Mouse (Mus musculus) embryonic facial prominence, embryonic 15.5 days (tissue): ENCODE data around the gene Polr2j. TPM values are rescaled to one million over a fixed set of nuclear protein-coding genes. Genes with fewer than 3 reads are reported as not detected.
A peak's percentile ranks its signal among the peaks of the same experiment; 100 is the strongest.

Experiments
- ATAC-seq: fragments of 200-750 bp; cut with Nextera tagmentation; 2 replicates; pipeline ENCODE4 v1.8.0; 2017; ENCODE audit warnings: low read depth, moderate TSS enrichment; ENCODE audit not compliant: insufficient number of reproducible peaks, low FRiP score, low TSS enrichment
- H3K27ac ChIP-seq: fragments of 300-500 bp; sonication (generic); replicated peaks from 2 replicates; pipeline ENCODE4 v1.5.1; 2015; ENCODE audit warnings: mild to moderate bottlenecking, inconsistent platforms
- H3K27me3 ChIP-seq: fragments of 300-500 bp; sonication (generic); 2 replicates; pipeline ENCODE4 v1.6.1; 2015; ENCODE audit warnings: inconsistent platforms
- H3K36me3 ChIP-seq: fragments of 300-500 bp; sonication (generic); 2 replicates; pipeline ENCODE4 v1.6.1; 2015; ENCODE audit warnings: mild to moderate bottlenecking, inconsistent platforms
- H3K4me1 ChIP-seq: fragments of 300-500 bp; sonication (generic); 2 replicates; pipeline ENCODE4 v1.6.1; 2015; ENCODE audit warnings: inconsistent platforms
- H3K4me2 ChIP-seq: fragments of 300-500 bp; sonication (generic); replicated peaks from 2 replicates; pipeline ENCODE4 v1.6.1; 2015; ENCODE audit warnings: mild to moderate bottlenecking, inconsistent platforms
- H3K4me3 ChIP-seq: fragments of 300-500 bp; sonication (generic); replicated peaks from 2 replicates; pipeline ENCODE4 v1.5.1; 2015; ENCODE audit warnings: mild to moderate bottlenecking, inconsistent platforms
- H3K9ac ChIP-seq: fragments of 300-500 bp; sonication (generic); 2 replicates; pipeline ENCODE4 v1.6.1; 2015; ENCODE audit warnings: inconsistent platforms
- H3K9me3 ChIP-seq: fragments of 300-500 bp; sonication (generic); replicated peaks from 2 replicates; pipeline ENCODE4 v1.6.1; 2016; ENCODE audit warnings: inconsistent platforms
- WGBS: fragments of 180-500 bp; shearing (Covaris S2); methylation state at CpG from one replicate; pipeline ENCODE4 v1.1.7; 2015; 5-methylcytosine and 5-hydroxymethylcytosine counted together
- polyA plus RNA-seq: library from polyadenylated mRNA; unstranded; fragments of >200 nt; fragmentation: Nextera tagmentation; extraction: Ambion mirVana; gene quantifications from 2 replicates; pipeline ENCODE4 v1.2.1, GENCODE M21; 2015

Gene Polr2j
- 205 and 222 TPM in 2 replicates for polyA plus RNA-seq

DNA sequence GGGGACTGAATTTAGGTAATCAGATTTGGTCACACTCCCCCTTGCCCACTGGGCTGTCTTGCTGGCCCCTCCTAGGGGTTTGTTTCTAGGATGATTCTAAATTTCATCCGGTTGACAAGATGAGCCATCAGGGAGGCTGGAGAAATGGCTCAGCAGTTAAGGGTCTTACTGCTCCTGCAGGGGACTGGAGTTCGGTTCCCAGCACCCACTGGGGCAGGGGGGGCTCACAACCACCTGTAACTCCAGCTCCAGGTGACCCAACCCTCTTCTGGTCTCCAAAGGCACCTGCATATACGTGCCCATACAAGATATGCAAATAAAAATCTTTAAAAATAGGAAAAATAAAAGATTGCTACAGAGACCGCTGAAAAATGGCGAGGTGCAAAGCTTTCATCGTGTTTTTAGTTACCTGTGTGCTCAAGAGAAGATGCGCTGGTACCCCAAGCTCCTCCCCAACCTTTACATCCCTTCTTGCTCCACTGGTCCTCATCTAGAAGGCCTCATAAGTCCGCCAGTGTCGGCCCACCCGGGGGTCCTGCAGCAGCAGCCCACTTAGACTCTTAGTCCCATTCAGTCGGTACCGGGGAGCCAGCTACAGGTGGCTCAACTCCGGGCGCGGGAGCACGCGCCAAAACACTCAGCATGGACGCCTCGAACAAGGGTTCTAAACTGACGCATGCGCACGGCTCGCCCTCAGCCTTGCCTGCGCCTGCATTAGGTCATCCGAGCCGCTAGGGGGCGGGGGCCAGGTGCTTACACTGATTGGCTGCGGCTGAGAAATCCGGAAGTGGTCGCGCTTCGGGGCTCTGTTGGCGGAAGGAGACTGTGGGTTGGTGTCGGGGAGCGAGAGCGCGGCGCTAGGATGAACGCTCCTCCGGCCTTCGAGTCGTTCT is at the start of gene Polr2j:
Gene Polr2j (plus strand): TSS at position 741 of the 893 bp plus-strand sequence.
- H3K36me3 ChIP-seq = peaks cover 23% of the 10 kb centered on the region
- no peaks in the 10 kb centered on the region for H3K9me3 ChIP-seq
- no peaks in the 10 kb centered on the region for H3K27me3 ChIP-seq
- H3K9ac ChIP-seq = peak within 1 kb of the TSS; percentile 91
- H3K27ac ChIP-seq = peak within 1 kb of the TSS; percentile 72; the same call in 1 of the 2 replicates
- peak within 1 kb of the TSS; percentile 85 for H3K4me2 ChIP-seq
- H3K4me1 ChIP-seq = peaks cover 22% of the 10 kb centered on the region
- WGBS = 3% methylated on average over 42 of the region's 42 CpGs
- H3K4me3 ChIP-seq = peak within 1 kb of the TSS; percentile 90
- peak; percentile 93 for ATAC-seq

DNA sequence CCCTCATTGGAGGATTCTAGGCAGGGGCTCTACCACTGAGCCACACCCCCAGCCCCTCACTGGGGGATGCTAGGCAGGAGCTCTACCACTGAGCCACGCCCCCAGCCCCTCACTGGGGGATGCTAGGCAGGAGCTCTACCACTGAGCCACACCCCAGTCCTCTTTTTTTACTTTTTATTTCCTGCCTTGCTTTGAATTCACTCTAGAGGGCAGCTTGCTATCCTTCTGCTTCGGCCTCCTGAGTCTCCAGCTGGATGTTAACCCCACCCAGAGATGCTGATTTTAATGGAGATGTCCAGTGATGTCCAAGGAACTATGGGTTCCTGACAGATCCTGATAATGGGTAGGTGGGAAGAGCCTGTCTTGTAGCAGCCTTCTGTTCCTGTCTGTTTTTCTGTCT is 47.0 kb upstream of the Polr2j start:
- Histone ChIP-seq H3K9ac (no peak overlapping the region), H3K36me3 (no peaks in the 10 kb centered on the region), H3K4me3 (no peak overlapping the region), H3K27ac (no peak overlapping the region), H3K27me3 (no peaks in the 10 kb centered on the region), H3K9me3 (no peaks in the 10 kb centered on the region), H3K4me2 (no peak overlapping the region), H3K4me1 (peaks cover 4% of the 10 kb centered on the region; the same call in 1 of the 2 replicates)
- no peak for ATAC-seq
- WGBS = 45% methylated on average over 2 of the region's 2 CpGs

DNA sequence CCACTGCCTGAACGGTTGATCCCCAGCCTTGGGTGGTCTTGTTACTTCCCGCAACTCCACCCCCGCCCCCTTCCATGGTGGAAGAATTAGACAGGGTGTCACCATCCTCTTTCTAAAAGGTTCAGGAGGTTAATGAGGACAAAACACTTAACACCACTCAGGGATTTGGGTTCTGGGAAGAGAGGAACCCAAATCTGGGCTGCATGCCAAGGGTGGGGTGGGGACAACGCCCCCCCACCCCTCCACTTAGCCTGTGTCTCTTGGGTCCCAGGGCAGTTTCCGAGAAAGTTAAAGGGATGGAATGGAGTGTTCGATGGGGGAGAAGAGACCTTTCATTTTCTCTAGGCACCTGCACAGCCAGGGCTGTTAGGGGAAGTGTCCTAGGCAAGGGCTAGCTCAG is 43.4 kb upstream of the Polr2j start:
- H3K4me2 ChIP-seq = no peak overlapping the region
- no peak overlapping the region for H3K4me3 ChIP-seq
- H3K4me1 ChIP-seq = peaks cover 17% of the 10 kb centered on the region
- no peaks in the 10 kb centered on the region for H3K27me3 ChIP-seq
- no peak overlapping the region for H3K9ac ChIP-seq
- WGBS = 55% methylated on average over 6 of the region's 6 CpGs
- H3K9me3 ChIP-seq = no peaks in the 10 kb centered on the region
- no peaks in the 10 kb centered on the region for H3K36me3 ChIP-seq
- no peak for ATAC-seq
- H3K27ac ChIP-seq = no peak overlapping the region

DNA sequence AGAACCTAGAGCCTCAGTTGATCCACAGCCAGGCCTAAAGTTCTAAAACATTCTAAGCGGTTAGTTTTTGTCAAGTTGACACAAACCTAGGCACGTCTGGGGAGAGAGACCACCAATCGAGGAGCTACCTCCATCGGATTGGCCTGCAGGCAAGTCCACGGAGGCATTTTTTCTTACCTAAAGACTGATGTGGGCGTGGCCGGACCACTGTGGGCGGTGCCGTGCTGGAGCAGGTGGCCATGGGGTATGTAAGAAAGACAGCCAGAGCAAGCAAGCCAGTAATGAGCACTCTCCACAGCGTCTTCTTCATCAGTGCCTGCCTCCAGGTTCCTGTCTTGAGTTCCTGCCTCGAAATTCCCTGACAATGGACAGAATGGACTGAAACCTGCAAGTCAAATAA is 42.9 kb upstream of the Polr2j start:
- Histone ChIP-seq H3K4me2 (no peak overlapping the region), H3K27me3 (no peaks in the 10 kb centered on the region), H3K9me3 (no peaks in the 10 kb centered on the region), H3K4me3 (no peak overlapping the region), H3K9ac (no peak overlapping the region), H3K4me1 (peaks cover 17% of the 10 kb centered on the region), H3K36me3 (no peaks in the 10 kb centered on the region), H3K27ac (no peak overlapping the region)
- 0 out of 2 replicates have a peak, but pooled peaks have one; percentile 17 for ATAC-seq
- 68% methylated on average over 11 of the region's 11 CpGs for WGBS

DNA sequence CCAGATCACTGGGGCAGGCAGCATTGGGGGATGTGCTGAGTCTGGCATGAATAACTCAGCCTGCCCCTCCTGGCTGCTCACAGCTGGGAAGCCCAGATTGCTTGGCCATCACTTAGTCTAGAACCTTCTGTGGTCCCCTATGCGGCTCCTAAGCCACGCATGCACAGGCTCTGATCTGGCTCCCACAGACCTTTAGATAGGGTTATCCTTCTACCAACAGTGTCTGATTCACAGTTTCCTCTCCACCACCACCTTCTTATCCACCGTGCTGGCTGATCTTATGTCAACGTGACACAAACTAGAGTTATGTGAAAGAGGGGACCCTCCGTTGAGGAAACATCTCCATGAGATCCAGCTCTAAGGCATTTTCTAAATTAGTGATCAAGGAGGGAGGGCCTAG is 41.4 kb upstream of the Polr2j start:
- Histone ChIP-seq H3K9me3 (no peaks in the 10 kb centered on the region), H3K27me3 (no peaks in the 10 kb centered on the region), H3K4me3 (no peak overlapping the region), H3K36me3 (no peaks in the 10 kb centered on the region), H3K4me2 (no peak overlapping the region), H3K27ac (no peak overlapping the region), H3K4me1 (peaks cover 17% of the 10 kb centered on the region), H3K9ac (no peak overlapping the region)
- 92% methylated on average over 5 of the region's 5 CpGs for WGBS
- no peak for ATAC-seq

DNA sequence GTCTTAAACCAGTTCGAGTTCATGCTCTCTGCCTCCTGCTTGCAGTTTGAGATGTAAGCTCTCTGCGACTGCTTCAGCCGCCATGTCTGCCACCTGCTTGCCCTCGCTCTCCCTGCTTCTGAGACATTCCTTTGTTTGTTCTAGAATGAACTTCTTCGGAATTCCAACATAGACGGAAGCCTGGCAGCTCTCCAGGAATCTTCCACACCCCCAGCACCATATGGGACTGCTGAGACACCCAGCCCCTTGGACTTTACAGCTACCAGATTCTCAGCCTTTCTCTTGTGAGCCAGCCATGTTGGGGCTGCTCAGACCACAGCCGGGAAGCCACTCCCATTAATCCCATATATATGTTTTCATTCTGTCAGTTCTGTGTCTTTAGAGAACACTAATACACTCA is 40.1 kb upstream of the Polr2j start:
- Histone ChIP-seq H3K4me3 (no peak overlapping the region), H3K27me3 (no peaks in the 10 kb centered on the region), H3K4me2 (no peak overlapping the region), H3K9me3 (no peaks in the 10 kb centered on the region), H3K9ac (no peak overlapping the region), H3K36me3 (no peaks in the 10 kb centered on the region), H3K27ac (no peak overlapping the region), H3K4me1 (peaks cover 17% of the 10 kb centered on the region)
- ATAC-seq = no peak
- 20% methylated on average over 7 of the region's 7 CpGs for WGBS

DNA sequence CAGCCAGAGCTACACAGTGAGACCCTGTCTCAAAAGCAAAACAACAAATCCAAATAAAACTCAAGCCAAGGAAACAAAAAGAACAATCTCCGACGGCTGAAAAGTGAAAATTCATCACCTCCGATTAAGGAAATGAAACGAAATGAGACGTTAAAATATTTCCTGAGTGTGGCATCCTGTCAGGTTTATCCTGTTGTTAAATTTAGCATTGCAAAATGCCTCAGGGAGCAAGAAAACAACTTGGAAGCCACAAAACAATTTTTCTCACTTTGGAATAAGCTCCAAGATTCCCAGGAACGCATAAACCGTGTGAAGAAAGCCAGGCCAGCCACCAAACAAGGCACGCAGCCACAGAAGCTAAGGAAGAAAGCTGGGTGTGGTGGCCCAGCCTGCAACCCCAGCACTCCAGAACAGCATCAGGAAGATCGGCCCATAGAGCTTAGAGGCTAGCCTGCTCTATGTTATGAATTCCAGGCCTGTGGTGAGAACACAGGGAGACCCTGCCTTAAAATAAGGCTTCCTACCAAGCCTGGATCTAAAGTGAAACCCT is 39.4 kb upstream of the Polr2j start:
- no peak overlapping the region for H3K9ac ChIP-seq
- H3K4me2 ChIP-seq = no peak overlapping the region

DNA sequence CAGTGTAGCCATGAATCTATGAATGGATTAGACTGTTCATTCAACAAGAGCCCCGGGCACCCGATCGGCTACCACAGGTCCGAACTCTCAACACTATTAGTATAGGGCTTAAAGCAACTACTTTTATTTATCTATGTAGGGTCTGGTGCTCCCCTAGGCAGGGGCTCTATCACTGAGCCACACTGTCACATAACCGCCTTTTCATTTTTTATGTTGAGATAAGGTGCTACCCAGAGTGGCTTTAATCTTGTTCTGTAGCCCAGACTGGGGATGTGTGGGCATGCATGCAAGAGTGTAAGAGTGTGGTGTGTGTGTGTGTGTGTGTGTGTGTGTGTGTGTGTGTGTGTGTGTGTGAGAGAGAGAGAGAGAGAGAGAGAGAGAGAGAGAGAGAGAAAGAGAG is 38.3 kb upstream of the Polr2j start:
- Histone ChIP-seq H3K27ac (no peak overlapping the region), H3K27me3 (no peaks in the 10 kb centered on the region), H3K9me3 (no peaks in the 10 kb centered on the region), H3K9ac (no peak overlapping the region), H3K4me1 (peaks cover 14% of the 10 kb centered on the region; the same call in 1 of the 2 replicates), H3K4me3 (no peak overlapping the region), H3K4me2 (no peak overlapping the region), H3K36me3 (no peaks in the 10 kb centered on the region)
- no peak for ATAC-seq
- 95% methylated on average over 5 of the region's 5 CpGs for WGBS

More for the DNA sequence above, 39.4 kb upstream of the Polr2j start:
- no peak for ATAC-seq
- H3K9me3 ChIP-seq = no peaks in the 10 kb centered on the region
- H3K4me3 ChIP-seq = no peak overlapping the region
- no peaks in the 10 kb centered on the region for H3K27me3 ChIP-seq
- H3K27ac ChIP-seq = peak overlapping the region; percentile 34; the same call in 1 of the 2 replicates
- WGBS = 64% methylated on average over 9 of the region's 9 CpGs
- peaks cover 17% of the 10 kb centered on the region for H3K4me1 ChIP-seq
- H3K36me3 ChIP-seq = no peaks in the 10 kb centered on the region

DNA sequence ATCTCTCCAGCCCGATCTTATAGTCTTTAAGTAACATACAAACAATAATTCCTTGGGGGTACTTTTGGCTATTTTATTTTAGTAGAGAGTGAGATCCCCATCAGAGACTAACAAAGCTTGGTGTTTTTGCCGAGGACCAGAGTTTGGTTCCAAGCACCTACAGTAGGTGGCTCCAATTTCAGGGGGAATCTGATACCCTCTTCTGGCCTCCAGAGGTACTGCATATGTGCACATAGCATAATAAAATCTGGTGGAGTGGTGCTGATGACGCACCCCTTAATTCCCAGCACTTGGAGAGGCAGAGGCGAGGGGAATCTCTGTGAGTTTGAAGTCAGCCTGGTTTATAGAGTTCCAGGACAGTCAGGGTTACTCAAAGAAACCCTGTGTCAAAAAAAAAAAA is 34.1 kb upstream of the Polr2j start:
- 73% methylated on average over 4 of the region's 4 CpGs for WGBS

DNA sequence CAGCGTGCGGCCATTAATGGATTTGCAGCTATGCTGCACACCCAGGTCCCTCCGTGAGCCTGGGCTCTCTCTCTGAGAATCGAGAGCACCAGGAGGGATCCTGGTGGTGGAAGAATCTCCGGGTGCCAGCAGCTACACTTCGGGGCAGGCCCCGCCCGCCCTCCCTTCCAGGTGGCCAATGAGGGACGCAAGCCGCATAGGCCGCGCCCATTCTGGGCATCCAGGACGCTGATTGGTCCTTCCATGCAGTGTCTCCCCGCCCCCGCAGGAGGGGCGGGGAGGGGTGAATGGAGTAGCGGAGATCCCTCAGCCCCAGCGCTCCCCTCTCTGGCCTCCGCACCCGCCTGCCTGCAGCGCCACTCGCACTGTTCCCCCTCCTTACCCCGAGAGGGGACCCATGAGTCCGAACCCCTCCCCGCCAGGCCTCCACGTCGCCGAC is 32.7 kb upstream of the Polr2j start, which contains the start of gene Rasa4:
Gene Rasa4 (plus strand): TSS at position 248 of the 439 bp plus-strand sequence.
- Histone ChIP-seq H3K27ac (peak within 1 kb of the TSS; percentile 52), H3K4me3 (peak within 1 kb of the TSS; percentile 61), H3K9me3 (no peaks in the 10 kb centered on the region), H3K4me1 (peaks cover 24% of the 10 kb centered on the region), H3K27me3 (0 out of 2 replicates have a peak, but pooled peaks cover 6% of the 10 kb centered on the region), H3K4me2 (peak within 1 kb of the TSS; percentile 97), H3K9ac (peak within 1 kb of the TSS; percentile 44), H3K36me3 (no peaks in the 10 kb centered on the region)
- peak; percentile 98 for ATAC-seq
- WGBS = under 1% methylated on average over 28 of the region's 28 CpGs

More for the DNA sequence above, 34.1 kb upstream of the Polr2j start:
- Histone ChIP-seq H3K9me3 (no peaks in the 10 kb centered on the region), H3K36me3 (no peaks in the 10 kb centered on the region), H3K9ac (no peak overlapping the region), H3K4me1 (peaks cover 25% of the 10 kb centered on the region), H3K27ac (no peak overlapping the region), H3K27me3 (0 out of 2 replicates have a peak, but pooled peaks cover 6% of the 10 kb centered on the region), H3K4me2 (no peak overlapping the region), H3K4me3 (no peak overlapping the region)
- no peak for ATAC-seq

DNA sequence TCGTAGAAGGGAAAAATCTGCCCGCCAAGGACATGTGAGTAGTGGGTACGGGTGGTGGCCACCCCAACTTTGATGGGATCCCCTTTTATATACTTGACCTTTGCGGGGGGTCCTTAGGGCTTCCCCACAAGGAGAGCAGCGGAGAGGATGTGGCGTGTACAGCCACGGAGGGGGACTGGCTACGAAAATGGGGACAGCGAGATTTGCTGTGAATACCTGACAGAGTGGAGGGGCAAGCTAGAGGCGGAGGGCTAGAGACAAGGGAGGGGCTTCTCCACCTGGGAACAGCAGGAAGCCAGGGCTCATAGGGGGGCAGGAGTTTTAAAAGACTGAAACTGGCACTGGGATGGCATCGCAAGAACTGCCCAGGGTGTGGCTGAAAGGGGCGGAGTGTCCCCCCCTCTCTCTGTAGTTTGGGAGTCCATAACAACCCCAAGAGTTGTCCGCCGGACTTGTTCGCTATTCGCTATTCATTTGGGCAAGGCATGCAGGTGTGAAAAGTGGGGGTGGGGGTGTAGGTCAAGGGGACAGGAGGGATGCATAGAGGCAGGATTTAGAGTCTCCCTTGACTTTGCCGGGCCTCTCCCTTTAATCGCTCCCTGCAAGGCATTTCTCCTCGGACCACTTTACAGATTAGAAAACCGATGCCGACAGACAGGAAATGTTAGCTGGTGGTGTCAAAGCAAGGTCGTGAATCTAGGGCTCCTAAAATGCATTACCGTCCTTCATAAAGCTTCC is 32.1 kb upstream of the Polr2j start:
- ATAC-seq = peak; percentile 20; the same call in 1 of the 2 replicates
- H3K27me3 ChIP-seq = 0 out of 2 replicates have a peak, but pooled peaks cover 6% of the 10 kb centered on the region
- peak overlapping the region; percentile 61 for H3K4me3 ChIP-seq
- peaks cover 24% of the 10 kb centered on the region for H3K4me1 ChIP-seq
- H3K9ac ChIP-seq = peak overlapping the region; percentile 44
- no peaks in the 10 kb centered on the region for H3K9me3 ChIP-seq
- WGBS = 2% methylated on average over 23 of the region's 23 CpGs
- H3K36me3 ChIP-seq = no peaks in the 10 kb centered on the region
- H3K27ac ChIP-seq = no peak overlapping the region
- H3K4me2 ChIP-seq = peak overlapping the region; percentile 97
